Mouse (Mus musculus) naive thymus-derived CD4-positive, alpha-beta T cell, adult 2 months (primary cell): ENCODE measurements around the gene Ppp1r9b.
"Not testable (repeated sequence)": the region's sequence is repeated elsewhere in the genome, so short reads cannot be mapped to it uniquely, and the experiment has no call there.

ENCODE experiments used
- DNase-seq: peaks from one replicate; pipeline ENCODE4 v3.0.0-alpha.2; 2011; ENCODE audit warnings: low read depth

Gene Ppp1r9b

DNA sequence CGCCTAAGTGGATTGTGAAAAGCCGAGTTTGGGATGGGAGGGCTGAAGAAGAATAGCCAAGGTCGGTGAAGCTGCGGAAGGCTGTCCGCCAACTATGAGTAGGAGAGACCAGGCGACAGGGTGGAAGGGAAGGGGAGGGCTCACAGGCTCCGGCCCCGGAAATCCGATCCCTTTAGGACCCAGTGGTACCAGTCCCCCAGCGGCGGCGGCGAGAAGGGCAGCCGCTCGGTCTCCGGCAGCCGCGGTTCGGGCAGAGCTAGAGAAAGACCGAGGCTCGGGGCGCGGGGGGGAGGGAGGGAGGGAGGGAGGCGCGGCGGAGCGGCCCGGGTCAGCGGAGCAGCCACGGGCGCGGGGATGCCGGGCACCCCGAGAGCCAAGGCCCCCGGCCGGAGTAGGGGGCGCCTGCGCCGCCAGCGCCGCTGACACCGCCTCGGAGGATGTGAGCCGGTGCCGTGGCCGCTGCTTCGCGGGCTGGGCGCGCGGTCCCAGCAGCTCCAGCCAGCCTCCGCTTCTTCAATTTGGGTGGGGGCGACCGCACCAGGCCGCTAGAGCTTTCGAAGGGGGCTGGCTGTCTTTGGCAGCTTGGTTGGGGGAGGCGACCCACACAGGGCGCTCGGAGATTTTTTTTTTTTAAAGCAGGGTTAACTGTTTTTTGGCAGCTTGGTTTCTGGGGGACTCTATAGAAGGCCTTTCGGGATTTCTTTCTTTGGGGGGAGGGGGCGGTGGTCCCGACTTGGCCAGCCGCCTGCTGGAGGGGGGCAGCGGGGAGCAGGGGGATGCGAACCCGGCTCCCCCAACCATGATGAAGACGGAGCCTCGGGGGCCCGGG, at the start of gene Ppp1r9b:
Gene Ppp1r9b, plus strand, starts transcription at position 287 of the 829 bp plus-strand sequence.
- peak; percentile 90 for DNase-seq

DNA sequence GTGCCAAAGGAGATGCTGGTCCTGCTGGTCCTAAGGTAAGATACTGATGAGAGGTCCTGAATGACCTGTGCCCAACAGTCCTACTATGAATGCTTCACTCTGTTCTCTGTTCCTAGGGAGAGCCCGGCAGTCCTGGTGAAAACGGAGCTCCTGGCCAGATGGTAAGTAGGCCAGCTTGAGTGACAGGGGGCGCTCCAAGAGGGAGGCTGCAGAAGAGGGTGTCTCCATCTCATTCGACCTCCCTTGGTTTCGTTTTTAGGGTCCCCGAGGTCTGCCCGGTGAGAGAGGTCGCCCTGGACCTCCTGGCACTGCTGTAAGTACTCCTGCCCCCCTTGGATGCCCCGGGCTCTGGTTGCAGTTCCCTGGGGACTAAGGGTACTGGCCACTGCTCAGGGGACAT, 49.7 kb upstream of the Ppp1r9b start:
- DNase-seq: no peak

GRCm38 (mm10) chr11:94941776-94942175, 49.1 kb upstream of the Ppp1r9b start:
- no peak for DNase-seq

GRCm38 (mm10) chr11:94942282-94943023, 48.4 kb upstream of the Ppp1r9b start:
- DNase-seq: peak; percentile 72

- no peak for DNase-seq
Observed at GRCm38 (mm10) chr11:94943054-94943453, 47.8 kb upstream of the Ppp1r9b start.

- no peak for DNase-seq
Observed at GRCm38 (mm10) chr11:94944295-94944694, 46.5 kb upstream of the Ppp1r9b start.

- no peak for DNase-seq
Observed at GRCm38 (mm10) chr11:94945236-94945635, 45.6 kb upstream of the Ppp1r9b start.

- no peak for DNase-seq
Observed at GRCm38 (mm10) chr11:94952169-94952568, 38.7 kb upstream of the Ppp1r9b start.

DNA sequence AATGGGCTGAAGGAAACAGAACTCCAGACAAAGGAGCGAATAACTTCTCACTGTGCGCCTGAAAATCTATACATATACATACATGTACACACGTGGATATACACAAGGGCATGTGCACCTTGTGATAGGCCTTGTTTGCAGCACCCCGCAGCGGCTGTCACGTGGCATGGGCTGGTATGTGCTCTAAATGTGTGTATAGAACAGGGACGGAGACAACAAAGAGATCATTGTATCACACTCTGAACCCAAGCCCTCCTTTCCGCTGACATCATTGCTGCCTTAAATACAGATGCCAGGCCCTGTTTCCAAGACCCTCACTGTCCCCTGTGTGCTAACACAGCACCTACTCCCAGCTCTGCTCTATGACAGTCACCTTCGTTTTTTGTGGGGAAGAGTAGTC, 35.7 kb upstream of the Ppp1r9b start:
- DNase-seq: no peak

DNA sequence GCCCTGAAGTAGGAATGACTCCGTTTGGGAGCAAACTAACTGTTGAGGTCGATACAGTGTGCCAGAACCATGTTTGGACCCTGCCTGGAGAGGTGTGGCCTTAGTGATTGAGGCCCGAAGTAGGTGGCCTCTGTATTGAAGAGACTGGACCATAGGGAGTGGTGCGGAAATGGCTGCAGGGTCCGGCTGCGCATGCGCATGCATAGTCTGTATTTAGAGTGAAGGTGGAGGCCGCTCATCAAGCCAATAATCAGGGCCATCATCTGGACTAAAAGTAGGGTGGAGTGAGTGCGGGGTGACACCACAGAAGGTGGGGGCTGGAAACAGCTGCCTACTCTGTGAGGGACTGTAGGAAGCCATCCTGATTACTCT, 33.2 kb upstream of the Ppp1r9b start:
- no peak for DNase-seq

GRCm38 (mm10) chr11:94958065-94958858, 32.6 kb upstream of the Ppp1r9b start:
- peak; percentile 36 for DNase-seq

- no peak for DNase-seq
Observed at GRCm38 (mm10) chr11:94962534-94963101, 28.2 kb upstream of the Ppp1r9b start.

GRCm38 (mm10) chr11:94967419-94967818, 23.4 kb upstream of the Ppp1r9b start, which contains the start of gene Hils1:
Gene Hils1 (plus strand): TSS chr11:94967593.
- no peak for DNase-seq

- no peak for DNase-seq
Observed at GRCm38 (mm10) chr11:94968187-94968586, 22.6 kb upstream of the Ppp1r9b start.

DNA sequence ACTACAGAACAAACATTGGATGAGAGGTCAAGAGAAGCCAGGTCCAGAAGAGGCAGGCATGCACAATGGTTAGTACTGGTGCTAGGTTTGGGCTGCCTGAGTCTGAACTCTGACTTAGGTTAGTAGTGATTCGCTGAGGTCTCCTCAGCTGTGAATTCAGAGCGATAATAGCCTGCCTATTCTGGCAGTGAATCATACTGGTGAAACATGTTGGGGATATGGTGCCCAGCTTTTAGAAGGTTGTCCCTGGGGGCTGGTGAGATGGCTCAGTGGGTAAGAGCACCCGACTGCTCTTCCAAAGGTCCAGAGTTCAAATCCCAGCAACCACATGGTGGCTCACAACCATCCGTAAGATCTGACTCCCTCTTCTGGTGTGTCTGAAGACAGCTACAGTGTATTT, 21.1 kb upstream of the Ppp1r9b start:
- not testable (repeated sequence) for DNase-seq

DNA sequence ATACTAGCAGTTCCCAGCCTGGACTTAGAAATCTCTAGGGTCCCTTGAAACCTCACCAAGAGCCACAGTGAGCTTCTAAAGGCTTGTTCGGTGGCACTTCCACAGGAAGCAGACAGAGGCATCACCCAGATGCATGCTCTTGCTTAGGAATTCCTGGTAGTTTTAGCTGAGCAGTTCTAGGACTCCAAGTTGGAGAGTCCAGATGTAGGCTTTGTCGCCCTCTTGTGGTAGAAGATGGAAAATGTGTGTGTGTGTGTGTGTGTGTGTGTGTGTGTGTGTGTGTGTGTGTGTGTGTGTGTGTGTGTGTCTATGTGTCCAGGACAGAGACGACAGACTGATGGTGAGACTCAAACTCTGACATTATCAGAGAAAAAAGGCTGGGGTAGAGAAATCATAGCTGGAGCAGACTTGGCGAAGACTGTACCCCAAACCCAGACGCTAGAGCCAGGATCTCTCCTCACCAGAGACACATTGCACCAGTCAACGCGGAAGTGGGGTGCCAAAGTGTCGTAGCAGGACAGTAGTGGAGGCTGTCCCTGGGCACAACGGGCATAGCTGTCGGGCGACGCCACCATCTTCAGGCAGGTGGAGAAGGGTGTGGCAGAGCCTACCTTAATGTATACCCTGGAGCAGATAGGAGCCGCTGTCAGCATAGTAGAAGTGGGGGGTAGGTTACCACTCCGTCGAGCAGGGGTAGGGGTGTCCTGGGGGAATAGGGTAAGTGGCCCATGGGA, 20.5 kb upstream of the Ppp1r9b start:
- DNase-seq: peak; percentile 79

DNA sequence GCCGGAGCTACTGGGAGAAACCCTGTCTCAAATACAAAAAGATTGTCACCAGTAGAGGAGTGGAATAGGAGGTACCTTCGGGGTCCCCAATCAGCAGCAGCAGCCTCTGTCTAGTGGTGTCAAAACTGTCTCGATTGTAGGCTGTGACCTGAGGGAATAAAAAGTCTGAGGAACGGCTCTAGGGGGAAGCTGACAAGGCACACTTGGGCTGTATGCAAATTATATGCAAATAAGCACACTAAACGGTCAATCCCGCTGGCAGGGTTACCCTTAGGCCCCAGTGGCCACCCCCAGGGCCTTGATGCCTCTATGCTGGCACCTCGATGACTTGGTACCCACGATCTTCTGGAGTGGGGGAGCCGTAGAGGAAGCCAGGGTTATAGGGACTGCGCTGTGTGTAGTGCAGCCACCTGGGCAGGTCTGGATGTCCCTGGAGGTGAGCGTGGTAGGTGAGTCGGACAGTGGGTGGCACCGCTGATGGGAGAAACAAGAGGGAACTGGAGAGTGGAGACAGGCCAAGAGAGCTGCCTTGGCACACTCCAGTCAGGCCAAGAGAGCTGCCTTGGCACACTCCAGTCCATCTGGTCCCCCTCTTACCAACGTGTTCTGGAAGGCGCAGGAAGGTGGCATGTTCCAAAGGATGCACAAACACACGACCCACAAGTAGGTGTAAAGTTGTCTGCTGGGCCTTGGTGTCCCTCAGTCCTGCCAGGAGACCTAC, 18.8 kb upstream of the Ppp1r9b start:
- no peak for DNase-seq

DNA sequence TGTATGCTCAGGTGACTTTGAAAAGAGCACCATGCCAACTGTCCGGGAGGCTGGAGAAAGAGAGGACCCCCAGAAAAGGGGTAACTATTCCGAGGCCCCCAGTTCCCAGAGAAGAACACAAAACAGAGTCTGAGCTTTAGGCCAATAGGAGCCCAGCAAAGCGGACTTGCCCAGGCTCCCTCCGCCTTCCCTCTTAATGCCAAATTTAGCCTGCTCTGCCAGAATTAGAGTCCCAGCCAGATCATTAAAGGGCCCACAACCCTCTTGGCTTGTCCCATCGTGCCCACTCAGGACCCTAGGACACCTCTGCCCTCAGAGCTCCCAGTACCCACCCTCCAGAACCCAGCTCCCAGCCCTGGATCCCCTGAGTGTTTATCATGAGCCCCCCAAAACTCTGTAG, 17.9 kb upstream of the Ppp1r9b start:
- no peak for DNase-seq

GRCm38 (mm10) chr11:94973313-94973712, 17.5 kb upstream of the Ppp1r9b start:
- DNase-seq: no peak

GRCm38 (mm10) chr11:94974951-94975350, 15.9 kb upstream of the Ppp1r9b start:
- DNase-seq: no peak

GRCm38 (mm10) chr11:94976199-94976598, 14.6 kb upstream of the Ppp1r9b start, which contains the start of gene Sgca:
Gene Sgca (minus strand): TSS chr11:94976327.
- DNase-seq: no peak
